Mouse (Mus musculus): ENCODE results near the gene Lipt1.

The Lipt1 gene

DNA sequence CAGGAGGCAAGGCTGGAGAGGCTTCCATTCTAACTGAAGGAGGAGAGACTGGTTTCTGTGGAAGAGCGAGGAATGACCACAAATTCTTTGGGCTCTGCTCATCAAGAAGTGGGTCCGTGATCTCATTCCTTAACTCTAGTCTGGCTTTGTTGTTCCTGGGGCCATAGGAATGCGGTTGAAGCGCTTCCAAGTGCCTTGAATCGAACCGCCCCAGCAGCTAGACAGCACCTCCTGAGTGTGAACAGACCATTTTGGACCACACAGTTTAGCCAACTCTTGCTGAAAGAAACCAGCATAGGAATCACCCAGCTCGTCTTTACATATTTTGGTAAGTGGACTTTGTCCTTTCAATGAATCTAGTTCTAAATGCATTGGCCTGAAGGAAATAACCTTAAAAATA is at the start of gene Lipt1:
TSS of gene Lipt1 (plus strand) at position 35 of the 400 bp plus-strand sequence.
- DNase-seq = no peak

- peak; percentile 72 for DNase-seq
Measured at GRCm38 (mm10) chr1:37831681-37832080, 39.9 kb upstream of the Lipt1 start.

- DNase-seq = no peak
Measured at GRCm38 (mm10) chr1:37846878-37847277, 24.7 kb upstream of the Lipt1 start.

- DNase-seq = no peak
Measured at GRCm38 (mm10) chr1:37850696-37851095, 20.8 kb upstream of the Lipt1 start.

- DNase-seq = peak; percentile 100
Measured at GRCm38 (mm10) chr1:37864511-37865400, 6.8 kb upstream of the Lipt1 start.

DNA sequence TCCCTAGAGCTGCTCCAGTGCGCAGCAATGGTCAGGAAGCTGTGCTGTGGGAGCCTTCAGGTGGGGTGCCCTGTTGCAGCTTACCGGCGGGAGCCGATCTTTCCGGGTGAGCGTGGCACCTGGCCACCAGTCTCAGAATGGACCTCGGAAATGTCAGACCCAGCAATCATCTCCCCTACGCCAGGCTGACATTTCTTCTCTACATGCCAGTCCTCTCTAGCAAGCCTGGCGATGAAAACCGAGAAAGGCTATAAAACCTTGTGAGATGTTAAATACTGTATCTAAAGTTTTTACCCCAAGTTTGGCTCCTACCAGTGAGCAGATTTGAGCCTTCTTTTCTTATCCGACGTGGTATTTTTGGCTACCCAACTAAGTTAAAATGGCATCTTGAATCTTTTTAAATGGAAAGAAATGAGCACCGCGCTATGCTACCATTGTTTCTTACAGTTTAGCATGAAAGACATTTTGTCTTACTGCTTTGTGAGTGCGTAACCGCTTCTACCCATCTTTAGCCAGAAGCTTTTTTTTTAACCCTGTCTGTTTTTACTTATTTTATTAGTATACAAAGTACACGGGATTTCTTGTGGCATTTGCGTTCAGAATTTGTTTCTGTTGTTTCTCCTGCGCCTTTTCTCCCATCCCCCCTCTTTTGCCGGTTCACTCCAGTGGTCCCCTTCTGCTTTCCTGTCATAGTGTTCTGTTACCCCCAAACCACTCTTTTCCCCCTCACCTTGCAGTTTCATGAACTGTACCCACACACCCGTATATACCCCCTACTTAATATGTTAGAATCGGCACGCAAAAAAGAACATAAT is 5.9 kb upstream of the Lipt1 start:
- peak; percentile 25 for DNase-seq

GRCm38 (mm10) chr1:37866286-37866685 is 5.3 kb upstream of the Lipt1 start, which contains the start of gene Tsga10:
Tsga10 (minus strand) TSS chr1:37866429.
- no peak for DNase-seq

- DNase-seq = peak; percentile 42
Measured at GRCm38 (mm10) chr1:37867056-37867455, 4.5 kb upstream of the Lipt1 start.

GRCm38 (mm10) chr1:37867684-37868322 is 3.7 kb upstream of the Lipt1 start:
- DNase-seq = no peak

DNA sequence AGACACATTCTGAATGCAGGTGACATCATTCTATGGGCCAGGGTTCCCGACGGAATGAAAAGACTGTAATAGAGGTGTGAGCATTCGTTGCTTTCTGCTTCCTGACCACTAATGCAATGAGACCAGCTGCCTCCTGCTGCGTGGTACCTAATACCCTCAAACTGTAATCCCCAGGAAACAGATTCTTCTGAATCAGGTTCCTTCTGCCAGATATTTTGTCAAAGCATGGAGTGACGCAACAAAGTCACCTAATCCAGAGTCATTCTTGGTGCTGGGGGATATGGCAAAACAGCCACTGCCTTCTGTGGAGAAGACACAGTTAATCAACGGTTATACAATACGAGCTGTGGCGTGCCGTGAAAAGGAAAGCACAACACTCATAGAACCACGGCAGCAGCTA is 2.9 kb upstream of the Lipt1 start:
- no peak for DNase-seq

GRCm38 (mm10) chr1:37869362-37869761 is 2.2 kb upstream of the Lipt1 start:
- no peak for DNase-seq

DNA sequence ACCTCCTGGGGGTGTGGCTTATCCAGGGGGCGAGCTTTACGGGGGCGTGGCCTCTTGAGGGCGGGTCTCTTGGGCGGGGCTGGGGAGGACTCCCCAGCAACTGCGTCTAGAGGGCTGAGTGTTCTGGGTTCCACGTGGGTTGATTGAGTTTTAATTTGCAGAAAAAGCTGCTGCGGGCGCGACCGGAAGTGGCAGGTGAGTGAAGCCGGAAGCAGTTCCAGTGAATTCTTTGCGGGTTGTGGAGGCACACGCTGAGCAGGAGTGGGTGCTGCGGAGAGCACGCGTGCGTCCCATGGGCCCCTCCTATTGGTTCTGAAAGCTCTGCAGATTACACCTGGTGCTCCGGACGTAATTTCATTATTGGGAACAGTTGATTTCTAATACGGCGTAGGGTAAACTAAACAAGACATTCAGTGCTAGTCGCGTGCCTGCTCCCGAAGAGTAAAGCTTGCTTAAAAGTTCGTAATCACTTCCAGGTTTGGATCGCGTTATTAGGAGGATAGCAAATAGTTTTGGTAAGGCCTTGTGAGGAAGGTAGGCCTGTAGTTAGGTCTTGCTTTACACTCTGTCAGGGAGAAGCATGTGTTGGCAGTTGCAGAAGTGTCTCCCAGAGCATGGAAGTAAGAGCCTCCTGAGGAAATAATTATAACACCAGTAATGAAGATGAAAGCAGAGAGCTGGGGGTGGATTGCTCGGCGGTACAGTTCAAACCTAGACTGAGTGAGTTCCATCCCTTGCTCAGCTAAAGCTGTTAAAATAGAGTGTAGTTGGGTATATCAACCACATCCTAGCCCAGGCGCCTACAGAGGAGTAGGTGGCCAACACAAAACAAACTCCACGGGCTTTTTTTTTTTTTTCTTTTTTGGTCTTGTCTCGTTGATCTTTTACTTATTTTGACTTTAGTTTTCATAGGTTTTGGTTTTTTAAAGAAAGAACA is 861 bp downstream of the Lipt1 start:
- DNase-seq = peak; percentile 68

- no peak for DNase-seq
Measured at GRCm38 (mm10) chr1:37873157-37873556, 1.6 kb downstream of the Lipt1 start.

DNA sequence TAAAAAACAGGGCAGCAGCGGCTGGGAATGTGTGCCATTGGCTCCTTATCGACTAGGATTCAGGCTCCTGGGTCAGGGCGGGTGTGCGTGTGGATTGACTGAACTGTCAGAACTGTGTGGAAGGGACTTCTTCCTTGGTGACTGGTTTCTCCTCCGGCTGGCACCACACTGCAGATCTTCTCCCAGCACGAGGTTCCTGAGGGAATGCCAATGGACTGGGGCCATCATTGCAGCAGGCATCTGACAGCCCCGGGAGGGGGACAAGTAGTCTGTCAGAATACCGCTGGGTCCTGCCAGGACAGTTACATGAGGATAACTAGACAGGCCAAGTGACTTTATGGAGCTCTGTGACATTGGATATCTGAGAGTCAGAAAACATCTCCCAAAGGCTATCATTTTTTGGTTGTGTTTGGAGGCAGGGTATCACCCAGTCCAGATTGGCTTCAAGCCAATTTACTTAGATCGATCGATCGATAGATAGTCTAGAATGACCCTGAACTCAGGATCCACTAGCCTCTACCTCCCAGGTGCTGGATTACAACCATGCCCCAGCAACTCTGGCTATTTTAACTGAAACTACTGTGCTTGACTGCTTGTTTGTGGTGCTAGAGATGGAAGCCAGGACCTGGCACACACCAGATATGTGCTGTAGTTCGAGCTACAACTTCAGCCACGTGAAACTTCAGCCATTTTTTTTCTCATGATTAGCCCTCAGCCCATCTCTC is 6.4 kb downstream of the Lipt1 start:
- no peak for DNase-seq

DNA sequence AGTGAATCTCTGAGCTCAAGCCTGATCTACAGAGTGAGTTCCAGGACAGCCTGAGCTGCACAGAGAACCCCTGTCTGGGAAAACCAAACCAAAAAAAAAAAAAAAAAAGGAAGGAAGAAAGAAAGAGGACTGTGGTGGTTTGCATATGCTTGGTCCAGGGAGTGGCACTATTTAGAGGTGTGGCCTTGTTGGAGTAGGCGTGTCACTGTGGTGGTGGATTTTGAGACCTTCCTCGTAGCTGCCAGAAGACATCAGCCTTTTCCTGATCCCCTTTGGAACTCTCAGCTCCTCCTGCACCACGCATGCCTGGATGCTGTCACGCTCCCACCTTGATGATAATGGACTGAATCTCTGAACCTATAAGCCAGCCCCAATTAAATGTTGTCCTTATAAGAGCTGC is 11.9 kb downstream of the Lipt1 start:
- DNase-seq = no peak

DNA sequence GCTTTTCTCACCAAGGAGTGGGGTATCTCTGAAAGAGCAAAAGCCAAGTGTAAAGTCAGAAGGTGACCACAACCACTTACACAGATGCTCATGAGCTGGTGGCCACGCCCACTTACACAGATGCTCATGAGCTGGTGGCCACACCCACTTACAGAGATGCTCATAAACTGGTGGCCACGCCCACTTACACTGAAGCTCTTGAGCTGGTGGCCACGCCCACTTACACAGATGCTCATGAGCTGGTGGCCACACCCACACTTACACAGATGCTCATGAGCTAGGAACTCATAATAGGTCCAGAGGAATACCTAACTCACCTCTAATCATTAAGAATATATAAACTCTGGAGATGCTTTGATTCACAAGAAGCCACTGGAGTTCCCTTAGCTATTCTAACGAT is 12.9 kb downstream of the Lipt1 start:
- no peak for DNase-seq

- DNase-seq = no peak
Measured at GRCm38 (mm10) chr1:37889206-37889605, 17.7 kb downstream of the Lipt1 start.

DNA sequence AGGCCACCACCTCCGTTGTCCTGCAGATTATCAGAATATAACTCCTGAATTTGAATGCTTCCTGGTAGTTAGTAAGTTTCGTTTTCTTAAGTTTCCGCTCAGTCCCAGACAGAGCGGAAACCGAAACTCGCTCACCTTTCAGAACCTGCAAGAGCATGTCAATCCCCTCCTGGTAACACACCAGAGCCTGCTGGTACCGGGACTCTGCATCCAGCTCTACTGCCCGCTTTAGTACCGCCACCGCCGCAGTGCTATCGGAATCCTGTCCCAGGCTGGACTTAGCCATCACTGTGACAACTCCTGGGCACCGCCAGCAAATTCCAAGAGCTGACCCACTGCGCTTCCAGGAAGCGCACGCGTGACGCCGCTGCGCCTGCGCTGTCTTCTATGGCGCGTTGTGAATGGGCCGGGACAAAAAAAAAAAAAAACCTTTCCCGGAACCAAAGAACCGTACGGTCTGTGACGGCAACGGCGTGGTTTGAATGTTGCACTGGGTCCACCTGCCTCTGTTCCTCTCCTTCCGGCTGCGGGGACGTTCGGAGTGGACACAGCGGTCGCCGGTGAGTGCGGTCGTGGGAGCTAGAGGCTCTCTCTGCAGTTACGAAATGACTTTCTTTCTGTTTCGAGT is 18.6 kb downstream of the Lipt1 start, which contains the start of the genes Mitd1 and Mrpl30:
TSS of gene Mitd1 (minus strand) at position 387 of the 628 bp plus-strand sequence.
TSS of gene Mrpl30 (plus strand) at position 453 of the 628 bp plus-strand sequence.
- DNase-seq = peak; percentile 89

- DNase-seq = no peak
Measured at GRCm38 (mm10) chr1:37891400-37891799, 19.9 kb downstream of the Lipt1 start.

- DNase-seq = no peak
Measured at GRCm38 (mm10) chr1:37894606-37895005, 23.1 kb downstream of the Lipt1 start.

- DNase-seq = no peak
Measured at GRCm38 (mm10) chr1:37899816-37900215, 28.3 kb downstream of the Lipt1 start.
